Mouse (Mus musculus) kidney, postnatal 4 days (tissue): Measurements from ENCODE around the gene Minpp1.

Experiments
- DNase-seq, 2 experiments: peaks; one replicate each; pipeline ENCODE4 v3.0.0; 2021; ENCODE audit warnings: mixed read lengths in 2 of 2

Gene Minpp1

GRCm38 (mm10) chr19:32528723-32529122 is 43.2 kb downstream of the Minpp1 start:
- no peak for DNase-seq

GRCm38 (mm10) chr19:32529252-32529942 is 43.8 kb downstream of the Minpp1 start:
- no peak for DNase-seq

GRCm38 (mm10) chr19:32530296-32530695 is 44.7 kb downstream of the Minpp1 start:
- no peak for DNase-seq

- DNase-seq: no peak
Measured at GRCm38 (mm10) chr19:32532331-32532730, 46.8 kb downstream of the Minpp1 start.

- DNase-seq: no peak
Measured at GRCm38 (mm10) chr19:32532737-32533505, 47.4 kb downstream of the Minpp1 start.

- no peak for DNase-seq
Measured at GRCm38 (mm10) chr19:32534887-32535286, 49.3 kb downstream of the Minpp1 start.

- no peak for DNase-seq
Measured at GRCm38 (mm10) chr19:32542784-32543490, 57.4 kb downstream of the Minpp1 start.

GRCm38 (mm10) chr19:32547396-32547795 is 61.8 kb downstream of the Minpp1 start:
- DNase-seq: no peak

- no peak for DNase-seq
Measured at GRCm38 (mm10) chr19:32548202-32548601, 62.6 kb downstream of the Minpp1 start.

GRCm38 (mm10) chr19:32550446-32550845 is 64.9 kb downstream of the Minpp1 start:
- DNase-seq: no peak

GRCm38 (mm10) chr19:32551442-32551841 is 65.9 kb downstream of the Minpp1 start:
- DNase-seq: no peak

- DNase-seq: no peak
Measured at GRCm38 (mm10) chr19:32552106-32552505, 66.5 kb downstream of the Minpp1 start.

GRCm38 (mm10) chr19:32553310-32553709 is 67.7 kb downstream of the Minpp1 start:
- no peak for DNase-seq

- no peak for DNase-seq
Measured at GRCm38 (mm10) chr19:32555257-32555656, 69.7 kb downstream of the Minpp1 start.
